Mouse (Mus musculus) heart, adult 2 months (tissue): ENCODE data around the gene Hsdl2.

Experiments used
- CTCF ChIP-seq: fragments of 200-600 bp; IDR thresholded peaks from 2 replicates; pipeline ENCODE4 v1.8.1; 2022; ENCODE audit warnings: antibody characterized with exemption, mild to moderate bottlenecking, moderate library complexity
- EP300 ChIP-seq: fragments of 200-500 bp; IDR thresholded peaks from 2 replicates; pipeline ENCODE4 v1.6.1; 2011; ENCODE audit warnings: low read depth, low read length, control low read depth; ENCODE audit not compliant: insufficient read depth
- POLR2A ChIP-seq: fragments of 200-500 bp; IDR thresholded peaks from 2 replicates; pipeline ENCODE4 v1.6.1; 2011; ENCODE audit warnings: mild to moderate bottlenecking, low read depth, low read length, control low read depth; ENCODE audit not compliant: insufficient read depth

DNA sequence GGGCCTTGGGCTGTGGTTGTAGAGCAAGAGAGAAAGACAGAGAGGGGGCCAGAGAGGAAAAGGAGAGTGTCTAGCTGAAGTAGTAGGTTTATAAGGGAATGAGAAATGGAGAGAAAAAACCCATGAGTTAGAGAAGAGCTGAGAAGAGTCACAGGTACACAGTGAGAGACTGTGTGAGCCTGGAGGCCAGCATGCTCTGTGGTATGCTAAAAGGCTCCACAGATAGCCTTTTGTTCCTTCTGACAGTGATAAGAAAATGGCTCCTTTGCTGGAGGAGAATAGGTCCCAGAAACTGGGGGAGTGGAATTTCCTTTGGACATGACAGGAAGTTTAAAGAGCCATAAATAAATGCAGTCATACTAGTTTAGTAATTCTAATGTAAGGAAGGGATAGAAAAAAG, 57.8 kb downstream of the Hsdl2 start:
- TF ChIP-seq CTCF (no peak), POLR2A (no peak), EP300 (no peak)
